Mouse (Mus musculus) adrenal gland, adult 8-10 months (tissue): ENCODE measurements around the gene Tanc1. TPM values are rescaled to one million over a fixed set of nuclear protein-coding genes. Genes with fewer than 3 reads are reported as not detected.
A peak's percentile ranks its signal among the peaks of the same experiment; 100 is the strongest.

Source experiments
- DNase-seq: peaks from one replicate; pipeline ENCODE4 v3.0.0; 2022
- total RNA-seq, 4 experiments: library from RNA; stranded (reverse); gene quantifications; 2 replicates each; pipeline ENCODE4 v1.2.4; 2022

The Tanc1 gene
- total RNA-seq, 4 experiments from 2014 or later = 17.4 to 31.0 (median 23.9) TPM

DNA sequence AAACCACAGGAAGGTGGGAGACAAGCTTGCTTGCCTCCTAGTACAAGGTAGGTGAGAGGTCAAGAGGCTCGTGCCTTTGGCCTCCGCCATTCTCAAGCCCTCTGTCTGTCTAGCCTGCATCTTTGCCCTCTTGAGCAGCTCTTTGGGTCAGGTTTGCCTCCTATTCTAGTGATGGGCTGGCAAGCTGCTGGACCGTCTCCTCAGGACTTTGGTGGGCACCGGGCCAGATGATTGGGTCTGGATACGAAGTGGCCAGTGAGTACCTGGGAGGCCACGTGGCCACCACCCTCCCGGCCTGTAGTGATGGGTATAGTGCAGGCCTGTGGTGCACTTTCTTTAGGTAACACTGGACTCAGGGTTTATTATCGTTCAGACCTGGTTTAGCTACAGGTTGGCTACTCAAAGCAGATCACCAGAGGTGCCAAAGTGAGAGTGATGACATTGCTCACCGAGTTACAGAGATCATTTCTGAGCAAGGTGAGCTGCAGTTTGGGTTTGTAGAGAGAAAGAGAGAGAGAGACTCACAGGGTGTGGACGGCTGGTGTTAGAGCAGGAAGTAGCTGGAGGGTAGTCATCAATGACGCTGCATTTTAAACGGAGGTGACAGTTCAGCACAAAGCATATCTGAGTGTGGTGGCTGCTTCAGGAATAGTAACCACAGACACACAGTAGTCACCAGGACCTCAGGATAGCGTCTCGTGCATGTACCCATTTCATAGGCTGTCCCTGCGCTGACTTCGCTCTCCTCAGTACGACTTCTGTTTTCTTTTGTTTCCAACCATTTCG is 188.8 kb downstream of the Tanc1 start:
- DNase-seq = no peak

- DNase-seq = no peak
These were observed 191.0 kb downstream of the Tanc1 start for GRCm38 (mm10) chr2:59802722-59803387.

GRCm38 (mm10) chr2:59805595-59805994 is 193.8 kb downstream of the Tanc1 start:
- DNase-seq = no peak

DNA sequence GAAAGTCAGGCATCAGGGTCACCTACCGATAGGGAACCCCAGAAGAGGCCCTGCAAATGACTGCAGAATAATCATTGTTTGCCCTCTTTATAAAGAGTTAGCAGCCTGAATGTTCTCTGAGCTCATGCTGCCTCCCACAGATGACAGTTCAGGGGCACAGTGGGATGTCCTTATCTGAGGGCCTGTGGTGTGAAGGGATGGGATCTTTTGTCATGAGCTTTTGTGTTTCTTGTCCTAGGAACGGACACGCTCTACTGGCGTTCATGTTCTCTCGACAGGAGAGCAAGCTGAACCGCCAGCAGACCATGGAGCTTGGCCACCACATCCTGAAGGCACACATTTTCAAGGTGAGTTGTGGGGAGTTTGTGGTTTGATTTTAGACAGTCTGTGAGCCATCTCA is 194.2 kb downstream of the Tanc1 start:
- DNase-seq = no peak

- DNase-seq = no peak
These were observed 196.8 kb downstream of the Tanc1 start for GRCm38 (mm10) chr2:59808608-59809007.

DNA sequence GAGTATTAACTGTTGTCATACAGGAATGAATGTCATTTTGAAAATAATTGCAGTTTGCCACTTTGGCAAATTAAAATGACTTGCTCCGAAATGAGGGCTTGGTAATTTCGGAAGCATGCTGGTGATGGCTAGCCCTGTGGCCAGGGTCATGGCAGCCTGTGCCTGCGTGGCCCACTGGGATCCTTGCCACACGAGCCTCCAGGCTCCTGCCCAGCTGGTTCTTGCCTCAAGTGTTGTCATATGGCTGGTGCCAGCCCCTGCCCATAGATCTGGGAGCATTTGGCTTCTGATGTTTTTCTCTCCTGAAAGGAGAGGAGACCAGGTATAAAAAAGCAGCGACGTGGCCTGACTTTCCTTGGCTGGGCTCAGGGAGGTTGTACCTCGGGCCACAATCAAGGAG is 198.2 kb downstream of the Tanc1 start:
- DNase-seq = no peak

DNA sequence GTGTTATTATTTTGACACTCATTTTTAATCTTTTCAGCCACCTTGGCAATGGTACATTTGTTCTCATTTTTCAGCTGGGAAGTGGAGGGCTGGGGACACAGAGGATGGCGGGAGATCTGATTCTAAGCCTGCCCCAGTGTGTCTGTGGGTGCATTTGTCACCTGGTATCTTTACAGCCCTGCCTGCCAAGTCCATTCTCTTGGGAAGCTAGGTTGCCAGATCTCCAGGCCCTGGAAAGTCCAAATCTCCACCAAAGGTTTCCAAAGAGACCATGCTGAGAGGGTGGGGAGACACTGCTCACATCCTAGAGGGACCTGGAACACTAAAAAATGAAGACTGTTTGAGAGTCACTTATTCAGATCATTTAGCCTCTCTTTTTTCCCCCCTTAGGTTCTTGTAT is 199.4 kb downstream of the Tanc1 start:
- no peak for DNase-seq

- no peak for DNase-seq
These were observed 200.8 kb downstream of the Tanc1 start for GRCm38 (mm10) chr2:59812641-59813040.

DNA sequence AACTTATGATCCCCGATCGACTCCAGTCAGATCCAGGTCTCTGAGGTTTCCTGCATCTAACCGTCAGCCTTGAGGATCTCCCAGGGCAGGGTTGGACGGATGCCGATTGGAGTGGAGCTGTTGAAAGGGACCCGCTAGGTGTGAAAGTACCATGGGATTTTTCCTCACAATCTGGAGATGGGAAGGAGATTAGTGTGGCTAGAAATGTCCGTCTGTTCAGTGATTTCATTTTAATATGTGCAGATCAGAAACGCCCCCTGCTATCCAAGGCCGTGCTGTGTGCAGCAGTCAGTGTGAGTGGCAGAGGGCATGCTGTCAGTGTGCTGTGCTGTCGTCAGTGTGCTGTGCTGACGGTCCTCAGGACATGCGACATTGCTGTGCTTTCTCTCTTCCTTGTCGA is 201.6 kb downstream of the Tanc1 start:
- no peak for DNase-seq

GRCm38 (mm10) chr2:59814997-59815396 is 203.2 kb downstream of the Tanc1 start:
- no peak for DNase-seq

DNA sequence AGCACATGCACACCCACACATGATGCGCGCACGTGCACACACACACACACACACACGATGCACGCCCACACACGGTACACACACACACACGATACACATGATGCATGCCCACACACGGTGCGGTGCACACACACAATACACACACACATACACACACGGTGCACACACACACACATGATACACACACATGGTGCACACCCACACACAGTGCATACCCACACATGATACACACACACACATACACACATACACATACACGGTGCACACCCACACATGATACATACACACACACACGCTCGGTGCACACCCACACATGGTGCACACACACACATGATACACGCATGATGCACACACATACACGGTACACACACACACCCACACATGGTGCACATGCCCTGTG is 206.8 kb downstream of the Tanc1 start:
- no peak for DNase-seq

GRCm38 (mm10) chr2:59819415-59819814 is 207.6 kb downstream of the Tanc1 start:
- DNase-seq = no peak

- no peak for DNase-seq
These were observed 208.2 kb downstream of the Tanc1 start for GRCm38 (mm10) chr2:59820088-59820487.

GRCm38 (mm10) chr2:59821044-59821443 is 209.2 kb downstream of the Tanc1 start:
- DNase-seq = no peak

GRCm38 (mm10) chr2:59824289-59824688 is 212.4 kb downstream of the Tanc1 start:
- no peak for DNase-seq

DNA sequence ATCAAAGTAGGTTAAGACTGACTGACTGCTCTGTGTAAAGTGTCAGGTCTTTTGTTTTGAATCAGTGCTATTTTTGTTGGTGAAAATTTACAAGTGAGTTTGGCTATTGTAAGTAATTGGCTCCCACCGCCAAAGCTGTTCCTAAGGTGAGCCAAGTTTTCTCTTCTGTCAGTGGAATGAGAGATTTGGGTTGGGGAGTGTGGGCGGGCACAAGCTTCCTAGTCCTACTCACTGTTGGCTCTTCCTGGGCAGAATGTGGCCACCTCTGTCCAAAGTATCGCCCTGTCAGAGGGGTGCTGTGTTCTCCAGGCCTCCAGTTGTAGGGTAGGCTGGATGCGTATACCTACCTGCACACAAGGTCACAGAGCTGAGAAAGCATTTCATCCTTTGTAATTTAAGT is 213.5 kb downstream of the Tanc1 start:
- no peak for DNase-seq

DNA sequence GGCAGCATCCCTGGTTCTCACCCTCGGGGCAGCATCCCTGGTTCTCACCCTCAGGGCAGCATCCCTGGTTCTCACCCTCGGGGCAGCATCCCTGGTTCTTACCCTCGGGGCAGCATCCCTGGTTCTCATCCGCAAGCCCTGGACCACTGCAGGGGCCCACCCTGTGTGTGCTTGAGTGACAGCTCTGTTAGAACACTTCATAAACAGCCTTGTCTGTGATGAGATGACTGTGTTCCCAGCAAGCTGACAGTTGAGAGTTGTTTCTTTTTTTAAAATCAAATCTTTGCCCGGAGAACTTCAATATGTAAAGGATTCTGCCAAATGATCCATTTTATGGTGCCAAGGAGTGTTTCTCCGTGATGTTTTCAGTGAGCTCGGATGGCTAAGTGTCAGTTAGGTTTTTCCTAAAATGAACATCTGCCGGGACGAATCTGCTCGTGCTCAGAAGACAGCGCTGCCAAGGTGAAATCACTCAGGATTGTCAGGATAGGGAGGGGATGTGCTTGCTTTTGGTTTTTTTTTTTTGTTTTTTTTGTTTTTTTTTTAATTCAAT is 216.3 kb downstream of the Tanc1 start:
- no peak for DNase-seq

DNA sequence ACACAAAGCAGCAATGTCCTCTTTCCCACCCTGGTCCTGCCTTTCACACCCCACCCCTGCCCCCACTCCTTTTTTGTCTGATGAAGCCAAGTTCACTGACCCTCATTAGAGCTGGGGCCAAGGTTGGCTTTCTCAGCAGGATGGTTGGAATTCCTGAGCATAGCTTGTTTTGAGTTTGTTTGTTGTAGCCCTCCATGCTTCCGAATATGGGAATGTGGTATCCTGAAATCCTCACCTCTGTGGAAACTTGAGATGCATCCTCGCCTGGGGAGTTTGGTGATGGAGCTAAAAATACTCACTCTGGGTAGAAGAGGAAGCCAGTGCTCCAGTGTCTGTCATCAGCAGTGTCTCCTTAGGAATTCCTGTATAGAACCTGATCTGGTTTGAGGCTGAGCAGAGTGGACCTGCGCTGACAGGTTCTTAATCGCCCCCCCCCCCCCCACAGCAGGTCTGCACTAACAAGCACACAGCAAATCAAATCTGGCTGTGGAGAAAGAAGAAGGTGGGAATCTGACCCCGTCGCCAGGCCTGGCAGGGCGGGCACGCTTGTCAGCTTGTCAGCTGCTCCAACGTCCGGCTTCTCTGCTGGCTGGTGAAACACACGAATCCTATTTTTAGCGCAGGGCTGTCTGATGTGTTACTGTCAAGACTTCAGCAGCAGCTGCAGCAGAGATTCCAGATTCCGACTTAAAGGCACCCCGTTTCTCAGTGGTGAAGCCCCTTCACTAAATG is 217.1 kb downstream of the Tanc1 start:
- peak; percentile 31 for DNase-seq

DNA sequence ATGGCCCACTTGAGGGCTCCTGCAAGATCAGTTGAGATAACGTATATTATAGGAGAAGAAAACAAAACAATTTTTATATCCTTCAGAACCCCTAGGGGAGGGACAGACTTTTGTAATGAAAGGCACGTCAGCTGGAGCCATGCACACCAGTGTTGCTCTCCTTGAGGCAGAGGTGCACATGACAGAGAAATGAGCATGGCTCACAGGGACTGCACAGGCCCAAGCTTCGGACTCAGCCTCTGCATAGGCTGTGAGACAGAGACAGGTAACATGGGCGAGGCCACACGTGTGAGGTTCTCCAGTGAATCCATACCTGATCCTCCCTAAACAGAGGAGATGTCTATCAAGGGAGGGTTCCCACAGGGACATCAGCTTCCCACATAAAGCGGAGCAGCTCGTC is 217.9 kb downstream of the Tanc1 start:
- DNase-seq = no peak

- DNase-seq = no peak
These were observed 218.3 kb downstream of the Tanc1 start for GRCm38 (mm10) chr2:59830151-59830550.

GRCm38 (mm10) chr2:59830940-59831339 is 219.1 kb downstream of the Tanc1 start:
- no peak for DNase-seq

GRCm38 (mm10) chr2:59831831-59832230 is 220.0 kb downstream of the Tanc1 start:
- no peak for DNase-seq

GRCm38 (mm10) chr2:59838825-59839224 is 227.0 kb downstream of the Tanc1 start:
- DNase-seq = peak; percentile 26
